Mouse (Mus musculus): Measurements from ENCODE around the gene Bdnf. TPM values are rescaled to one million over a fixed set of nuclear protein-coding genes. Genes with fewer than 3 reads are reported as not detected.

Gene Bdnf
- polyA plus RNA-seq, 1 experiment, result not detected

- H3K9me3 ChIP-seq (ENCODE audit: control insufficient read depth, low read length), result no peaks in the 10 kb centered on the region
- TF ChIP-seq TAL1 (IDR thresholded peaks at IDR 0.05; ENCODE audit: low read length) (no peak), GATA1 (IDR thresholded peaks at IDR 0.05; ENCODE audit: low read length) (no peak)
- H3K4me3 ChIP-seq (replicated peaks), result no peak overlapping the region
- no peaks in the 10 kb centered on the region for H3K36me3 ChIP-seq (ENCODE audit: control insufficient read depth)
- no peaks in the 10 kb centered on the region for H3K4me1 ChIP-seq (ENCODE audit: control insufficient read depth)
- H3K27me3 ChIP-seq (ENCODE audit: control insufficient read depth), result peaks cover 51% of the 10 kb centered on the region
Measured at GRCm38 (mm10) chr2:109678454-109678853, 4.0 kb downstream of the Bdnf start.

GRCm38 (mm10) chr2:109679446-109679845 lies 4.9 kb downstream of the Bdnf start:
- TF ChIP-seq TAL1 (IDR thresholded peaks at IDR 0.05; ENCODE audit: low read length), result no peak
- no peak for TF ChIP-seq GATA1 (IDR thresholded peaks at IDR 0.05; ENCODE audit: low read length)
- no peaks in the 10 kb centered on the region for H3K36me3 ChIP-seq (ENCODE audit: control insufficient read depth)
- H3K27me3 ChIP-seq (ENCODE audit: control insufficient read depth), result peaks cover 41% of the 10 kb centered on the region
- H3K4me1 ChIP-seq (ENCODE audit: control insufficient read depth), result no peaks in the 10 kb centered on the region
- H3K4me3 ChIP-seq (replicated peaks), result no peak overlapping the region
- no peaks in the 10 kb centered on the region for H3K9me3 ChIP-seq (ENCODE audit: control insufficient read depth, low read length)

- TF ChIP-seq GATA1 (IDR thresholded peaks at IDR 0.05; ENCODE audit: low read length) (no peak), TAL1 (IDR thresholded peaks at IDR 0.05; ENCODE audit: low read length) (no peak)
Measured at GRCm38 (mm10) chr2:109681071-109681470, 6.6 kb downstream of the Bdnf start.

GRCm38 (mm10) chr2:109688661-109689060 lies 14.2 kb downstream of the Bdnf start:
- Histone ChIP-seq H3K36me3 (ENCODE audit: control insufficient read depth) (no peaks in the 10 kb centered on the region), H3K9me3 (ENCODE audit: control insufficient read depth, low read length) (no peaks in the 10 kb centered on the region), H3K4me1 (ENCODE audit: control insufficient read depth) (no peaks in the 10 kb centered on the region), H3K27me3 (ENCODE audit: control insufficient read depth) (peaks cover 15% of the 10 kb centered on the region), H3K4me3 (replicated peaks) (no peak overlapping the region)
- no peak for TF ChIP-seq TAL1 (IDR thresholded peaks at IDR 0.05; ENCODE audit: low read length)
- TF ChIP-seq GATA1 (IDR thresholded peaks at IDR 0.05; ENCODE audit: low read length), result no peak

More at GRCm38 (mm10) chr2:109681071-109681470, 6.6 kb downstream of the Bdnf start:
- Histone ChIP-seq H3K9me3 (ENCODE audit: control insufficient read depth, low read length) (no peaks in the 10 kb centered on the region), H3K4me3 (replicated peaks) (no peak overlapping the region), H3K4me1 (ENCODE audit: control insufficient read depth) (no peaks in the 10 kb centered on the region), H3K27me3 (ENCODE audit: control insufficient read depth) (peaks cover 25% of the 10 kb centered on the region), H3K36me3 (ENCODE audit: control insufficient read depth) (no peaks in the 10 kb centered on the region)

GRCm38 (mm10) chr2:109692266-109693177 lies 18.0 kb downstream of the Bdnf start:
- no peak for TF ChIP-seq GATA1 (IDR thresholded peaks at IDR 0.05; ENCODE audit: low read length)
- TF ChIP-seq TAL1 (IDR thresholded peaks at IDR 0.05; ENCODE audit: low read length), result no peak
- H3K4me3 ChIP-seq (replicated peaks), result no peak overlapping the region
- H3K36me3 ChIP-seq (ENCODE audit: control insufficient read depth), result no peaks in the 10 kb centered on the region
- no peaks in the 10 kb centered on the region for H3K9me3 ChIP-seq (ENCODE audit: control insufficient read depth, low read length)
- no peaks in the 10 kb centered on the region for H3K4me1 ChIP-seq (ENCODE audit: control insufficient read depth)
- H3K27me3 ChIP-seq (ENCODE audit: control insufficient read depth), result peaks cover 30% of the 10 kb centered on the region

- TF ChIP-seq TAL1 (IDR thresholded peaks at IDR 0.05; ENCODE audit: low read length) (no peak), GATA1 (IDR thresholded peaks at IDR 0.05; ENCODE audit: low read length) (no peak)
- peaks cover 30% of the 10 kb centered on the region for H3K27me3 ChIP-seq (ENCODE audit: control insufficient read depth)
- H3K36me3 ChIP-seq (ENCODE audit: control insufficient read depth), result no peaks in the 10 kb centered on the region
- no peaks in the 10 kb centered on the region for H3K4me1 ChIP-seq (ENCODE audit: control insufficient read depth)
- peak overlapping the region; percentile 1 for H3K4me3 ChIP-seq (replicated peaks)
- no peaks in the 10 kb centered on the region for H3K9me3 ChIP-seq (ENCODE audit: control insufficient read depth, low read length)
Measured at GRCm38 (mm10) chr2:109693178-109694115, 18.9 kb downstream of the Bdnf start.

- H3K36me3 ChIP-seq (ENCODE audit: control insufficient read depth), result no peaks in the 10 kb centered on the region
- TF ChIP-seq GATA1 (IDR thresholded peaks at IDR 0.05; ENCODE audit: low read length) (no peak), TAL1 (IDR thresholded peaks at IDR 0.05; ENCODE audit: low read length) (no peak)
- no peak overlapping the region for H3K4me3 ChIP-seq (replicated peaks)
- H3K9me3 ChIP-seq (ENCODE audit: control insufficient read depth, low read length), result no peaks in the 10 kb centered on the region
- peaks cover 30% of the 10 kb centered on the region for H3K27me3 ChIP-seq (ENCODE audit: control insufficient read depth)
- H3K4me1 ChIP-seq (ENCODE audit: control insufficient read depth), result no peaks in the 10 kb centered on the region
Measured at GRCm38 (mm10) chr2:109694116-109694837, 19.8 kb downstream of the Bdnf start.

- H3K4me1 ChIP-seq (ENCODE audit: control insufficient read depth), result no peaks in the 10 kb centered on the region
- no peak overlapping the region for H3K4me3 ChIP-seq (replicated peaks)
- H3K9me3 ChIP-seq (ENCODE audit: control insufficient read depth, low read length), result no peaks in the 10 kb centered on the region
- no peaks in the 10 kb centered on the region for H3K36me3 ChIP-seq (ENCODE audit: control insufficient read depth)
- H3K27me3 ChIP-seq (ENCODE audit: control insufficient read depth), result peaks cover 30% of the 10 kb centered on the region
- TF ChIP-seq TAL1 (IDR thresholded peaks at IDR 0.05; ENCODE audit: low read length) (no peak), GATA1 (IDR thresholded peaks at IDR 0.05; ENCODE audit: low read length) (no peak)
Measured at GRCm38 (mm10) chr2:109694838-109695225, 20.3 kb downstream of the Bdnf start.
